Mouse (Mus musculus) neutrophil, adult 5-6 weeks (primary cell): ENCODE data around the gene Bcl2l1. TPM values are rescaled to one million over a fixed set of nuclear protein-coding genes. Genes with fewer than 3 reads are reported as not detected.

Source experiments
- ATAC-seq: fragments of 151-379, 151-347 bp; 2 replicates; pipeline ENCODE4 v1.8.0; 2017; ENCODE audit warnings: mild to moderate bottlenecking, moderate TSS enrichment; ENCODE audit not compliant: insufficient number of reproducible peaks, poor library complexity, low FRiP score, severe bottlenecking; ENCODE audit errors: extremely low read depth
- total RNA-seq: library from RNA; stranded (forward); fragments of 200-1000 nt; gene quantifications from 2 replicates; pipeline ENCODE4 v1.2.3, GENCODE M21; 2017

Gene Bcl2l1
- total RNA-seq, 1 experiment from 2014 or later = 28.7 TPM

DNA sequence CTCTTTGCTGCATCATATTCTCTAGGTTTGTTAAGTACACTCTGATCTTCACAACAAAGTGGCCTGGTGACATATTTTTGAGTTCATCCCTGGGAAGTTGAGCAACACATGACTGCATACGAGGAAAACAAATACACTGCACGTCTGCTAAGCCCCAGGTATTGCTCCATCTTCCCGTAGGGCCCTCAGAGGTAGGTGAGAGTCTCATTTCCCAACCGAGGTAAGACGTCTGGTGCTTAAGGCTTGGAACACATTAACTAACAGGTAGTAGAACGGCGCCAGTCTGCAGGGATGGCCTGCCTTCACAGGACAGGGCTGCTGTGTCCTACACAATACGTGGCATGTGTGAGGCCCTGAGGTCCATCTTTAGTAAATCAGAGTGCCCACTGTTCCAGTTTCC is 46.9 kb downstream of the Bcl2l1 start:
- peak; percentile 18; the same call in 1 of the 2 replicates for ATAC-seq

- no peak for ATAC-seq
These were observed 48.3 kb downstream of the Bcl2l1 start for GRCm38 (mm10) chr2:152783241-152783640.

GRCm38 (mm10) chr2:152782656-152783055 is 48.9 kb downstream of the Bcl2l1 start:
- no peak for ATAC-seq

DNA sequence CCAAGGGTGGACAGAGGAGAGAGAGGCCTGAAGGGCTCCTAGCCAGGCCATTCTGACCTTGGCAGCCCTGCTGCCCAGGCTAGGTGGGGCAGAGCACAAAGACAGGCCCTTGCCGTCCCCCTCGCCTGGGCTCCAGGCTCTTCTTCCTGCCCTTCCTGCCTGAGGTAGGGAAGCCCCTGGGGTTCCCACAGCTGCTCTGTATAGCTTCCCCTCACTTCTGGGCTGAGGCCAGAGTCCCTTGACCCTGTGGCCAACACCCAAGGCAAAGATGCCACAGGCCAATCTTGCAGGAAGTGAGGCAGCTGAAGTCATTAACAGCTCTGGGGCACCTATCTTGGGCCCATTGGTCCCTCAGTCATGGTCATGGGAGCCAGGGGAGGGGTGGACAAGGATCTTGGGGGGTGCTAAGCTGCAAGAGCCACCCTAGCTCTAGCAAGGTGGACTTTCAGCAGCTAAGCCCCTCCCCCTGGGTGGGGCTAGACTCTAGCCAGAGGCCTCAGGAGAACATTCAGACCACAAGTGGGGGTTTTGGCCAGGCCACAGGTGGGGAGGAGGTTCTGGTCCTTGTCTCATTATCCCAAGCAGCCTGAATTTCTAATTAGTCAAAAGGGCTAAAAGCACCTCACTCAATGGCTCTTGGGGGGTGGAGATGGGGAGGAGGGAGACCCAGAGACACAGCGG is 50.4 kb downstream of the Bcl2l1 start:
- ATAC-seq = no peak

DNA sequence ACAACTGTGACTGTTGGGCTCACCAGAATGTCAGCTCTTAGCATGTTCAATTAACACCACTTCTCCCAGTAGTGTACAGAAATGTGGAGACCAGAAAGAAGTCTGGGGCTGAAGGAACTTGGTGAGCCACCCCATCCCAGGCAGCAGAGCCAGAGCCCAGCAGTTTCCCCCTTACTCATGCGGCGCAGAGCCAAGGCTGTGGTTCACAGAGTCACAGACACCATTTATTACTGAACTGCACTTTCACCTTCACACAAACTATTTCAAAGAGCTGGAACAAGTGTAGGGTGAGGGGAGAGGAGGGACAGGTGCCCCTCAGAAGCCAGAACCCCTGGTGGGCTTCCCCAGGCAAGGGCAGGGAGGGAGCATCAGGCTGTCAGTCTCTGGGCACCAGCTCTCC is 51.1 kb downstream of the Bcl2l1 start:
- no peak for ATAC-seq

GRCm38 (mm10) chr2:152777081-152777480 is 54.4 kb downstream of the Bcl2l1 start:
- ATAC-seq = no peak

DNA sequence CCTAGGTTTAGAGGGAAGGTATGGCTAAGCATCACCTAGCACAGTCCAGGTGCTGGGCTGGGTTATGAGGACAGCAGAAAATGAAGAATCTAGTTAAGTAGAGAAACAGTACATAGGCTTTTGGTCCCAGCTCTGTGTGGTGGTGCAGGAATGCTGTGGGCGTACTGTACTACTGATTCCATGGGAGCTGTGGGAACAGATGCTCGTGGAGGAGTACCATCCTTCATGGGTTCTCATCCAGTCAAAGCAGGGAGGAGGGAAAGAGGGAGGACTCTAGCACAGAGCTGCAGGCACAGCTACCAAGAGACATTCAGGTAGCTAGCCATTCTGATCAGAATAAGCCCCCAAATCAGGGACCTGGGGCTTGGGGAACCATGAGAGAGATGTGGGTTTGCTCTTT is 55.1 kb downstream of the Bcl2l1 start:
- no peak for ATAC-seq

DNA sequence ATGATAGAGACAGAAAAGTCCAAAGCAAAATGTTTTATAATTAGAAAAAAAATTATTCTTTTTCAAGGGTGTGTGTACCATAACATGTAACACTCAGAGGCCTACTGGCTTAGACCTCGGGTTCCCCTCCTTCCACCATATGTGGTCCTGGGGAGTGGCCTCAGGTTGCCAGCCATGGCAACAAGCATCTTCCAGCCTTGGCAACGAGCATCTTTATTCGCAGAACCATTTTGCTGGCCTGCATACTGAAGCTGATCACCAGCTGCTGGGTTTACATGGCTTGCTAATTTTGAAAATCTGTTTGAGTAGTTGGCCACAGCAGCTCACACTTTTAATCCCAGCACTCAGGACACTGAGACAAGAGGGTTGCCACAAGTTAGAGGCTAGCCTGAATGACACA is 55.5 kb downstream of the Bcl2l1 start:
- ATAC-seq = no peak

- ATAC-seq = peak; percentile 51; the same call in 1 of the 2 replicates
These were observed 56.2 kb downstream of the Bcl2l1 start for GRCm38 (mm10) chr2:152775357-152775756.

DNA sequence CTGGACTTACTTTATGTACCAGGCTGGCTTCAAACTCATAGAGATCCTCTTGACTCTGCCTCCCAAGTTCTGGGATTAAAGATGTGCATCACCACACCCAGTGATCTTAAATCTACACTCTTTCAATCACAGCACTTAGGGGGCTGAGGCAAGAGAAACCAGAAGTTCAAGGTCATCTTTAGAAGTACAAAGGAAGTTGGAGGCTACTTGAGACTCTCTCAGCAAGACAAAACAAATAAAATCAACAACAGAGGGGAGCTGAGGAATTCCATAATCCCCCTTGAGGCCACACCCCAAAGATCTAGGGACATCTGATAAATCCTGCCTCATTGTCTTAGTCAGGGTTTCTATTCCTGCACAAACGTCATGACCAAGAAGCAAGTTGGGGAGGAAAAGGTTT is 59.3 kb downstream of the Bcl2l1 start:
- ATAC-seq = no peak

GRCm38 (mm10) chr2:152771571-152771970 is 60.0 kb downstream of the Bcl2l1 start:
- ATAC-seq = no peak

DNA sequence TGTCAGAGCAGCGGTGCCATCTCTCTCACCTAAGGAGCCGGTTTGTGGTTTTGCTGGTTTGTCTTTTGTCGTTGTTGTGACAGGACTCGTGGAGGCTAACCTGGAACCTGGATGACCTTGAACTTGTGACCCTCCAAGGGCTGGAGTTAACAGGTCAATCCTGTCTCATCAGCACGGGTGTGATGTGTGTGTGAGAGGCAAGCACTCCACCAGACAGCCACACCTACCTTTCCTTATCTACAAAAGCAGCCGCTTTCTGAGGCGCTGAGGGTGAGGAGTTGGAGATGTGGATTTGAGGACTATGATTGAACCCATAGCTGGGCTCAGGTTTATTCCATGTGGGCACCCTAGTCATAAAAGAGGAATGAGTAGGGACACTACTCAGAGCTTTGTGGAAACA is 61.9 kb downstream of the Bcl2l1 start:
- no peak for ATAC-seq

- peak; percentile 28; the same call in 1 of the 2 replicates for ATAC-seq
These were observed 63.8 kb downstream of the Bcl2l1 start for GRCm38 (mm10) chr2:152767618-152768271.

DNA sequence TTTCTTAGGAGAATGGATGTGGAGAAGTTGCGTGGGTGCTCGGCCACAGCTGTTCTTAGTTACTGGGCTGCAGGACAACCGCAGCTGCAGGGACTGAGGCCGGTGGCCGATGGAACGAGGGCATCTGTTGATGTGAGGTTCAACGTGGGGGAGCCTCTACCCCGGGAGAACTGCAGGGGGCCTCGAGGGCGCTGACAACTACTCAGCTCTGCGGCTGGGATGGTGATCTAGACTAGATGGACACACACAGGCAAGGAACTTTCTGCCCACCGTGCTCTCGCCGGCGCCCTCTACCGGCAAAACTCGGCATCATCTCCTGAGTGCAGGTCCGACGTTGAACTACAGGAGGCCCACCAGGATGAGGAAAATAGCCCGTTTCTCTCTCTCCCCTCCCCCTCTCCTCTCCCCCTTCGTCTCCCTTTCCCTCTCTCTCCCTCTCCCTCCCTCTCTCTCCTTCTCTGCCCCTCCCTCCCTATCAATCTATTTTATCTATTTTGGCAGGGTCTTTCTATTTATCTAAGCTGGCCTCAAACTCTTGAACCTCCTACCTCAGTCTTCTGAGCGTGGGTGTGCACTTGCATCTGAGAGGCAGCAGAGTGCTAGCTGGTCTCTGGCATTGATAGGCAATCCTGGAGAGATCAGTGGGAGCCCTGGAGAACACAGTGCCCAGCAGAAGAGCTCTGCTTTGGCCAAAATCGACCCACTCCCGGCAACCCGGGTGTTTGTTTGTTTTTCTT is 65.0 kb downstream of the Bcl2l1 start:
- ATAC-seq = peak; percentile 89

GRCm38 (mm10) chr2:152765045-152765674 is 66.4 kb downstream of the Bcl2l1 start:
- ATAC-seq = no peak

- no peak for ATAC-seq
These were observed 67.1 kb downstream of the Bcl2l1 start for GRCm38 (mm10) chr2:152764172-152765044.

- no peak for ATAC-seq
These were observed 68.2 kb downstream of the Bcl2l1 start for GRCm38 (mm10) chr2:152763310-152763709.

GRCm38 (mm10) chr2:152758351-152758750 is 73.2 kb downstream of the Bcl2l1 start:
- ATAC-seq = no peak

GRCm38 (mm10) chr2:152757478-152757877 is 74.0 kb downstream of the Bcl2l1 start:
- no peak for ATAC-seq
